Mouse (Mus musculus): ENCODE results near the gene Slc12a3. TPM values are rescaled to one million over a fixed set of nuclear protein-coding genes. Genes with fewer than 3 reads are reported as not detected.

Gene Slc12a3
- polyA plus RNA-seq, 1 experiment from 2014 or later, result 0.05 TPM

GRCm38 (mm10) chr8:94296312-94296991 is 32.5 kb upstream of the Slc12a3 start:
- Histone ChIP-seq H3K4me1 (replicated peaks; ENCODE audit: control insufficient read depth, insufficient read depth, low read length) (no peaks in the 10 kb centered on the region), H3K9me3 (ENCODE audit: control insufficient read depth, low read length) (no peaks in the 10 kb centered on the region), H3K27me3 (replicated peaks; ENCODE audit: control insufficient read depth, insufficient read depth, low read length) (no peaks in the 10 kb centered on the region), H3K36me3 (ENCODE audit: control insufficient read depth, insufficient read depth, low read length) (peaks cover 13% of the 10 kb centered on the region), H3K9ac (ENCODE audit: low read length) (no peak overlapping the region), H3K4me2 (ENCODE audit: low read length) (no peak overlapping the region), H3K4me3 (ENCODE audit: low read depth, low read length) (no peak overlapping the region), H3K27ac (ENCODE audit: low read depth) (no peak overlapping the region)
- ATAC-seq (replicated peaks; ENCODE audit: low FRiP score, low TSS enrichment, low read depth) (no peak), DNase-seq (ENCODE audit: low spot score) (no peak)
- WGBS, result 68% methylated on average over 9 of the region's 9 CpGs

- WGBS, result 74% methylated on average over 6 of the region's 6 CpGs
- Histone ChIP-seq H3K27me3 (replicated peaks; ENCODE audit: control insufficient read depth, insufficient read depth, low read length) (no peaks in the 10 kb centered on the region), H3K36me3 (ENCODE audit: control insufficient read depth, insufficient read depth, low read length) (peaks cover 20% of the 10 kb centered on the region), H3K27ac (ENCODE audit: low read depth) (no peak overlapping the region), H3K4me2 (ENCODE audit: low read length) (no peak overlapping the region), H3K4me1 (replicated peaks; ENCODE audit: control insufficient read depth, insufficient read depth, low read length) (no peaks in the 10 kb centered on the region), H3K9me3 (ENCODE audit: control insufficient read depth, low read length) (no peaks in the 10 kb centered on the region), H3K4me3 (ENCODE audit: low read depth, low read length) (no peak overlapping the region), H3K9ac (ENCODE audit: low read length) (no peak overlapping the region)
- ATAC-seq (replicated peaks; ENCODE audit: low FRiP score, low TSS enrichment, low read depth) (no peak), DNase-seq (ENCODE audit: low spot score) (no peak)
Observed at GRCm38 (mm10) chr8:94297101-94297500, 31.9 kb upstream of the Slc12a3 start.

GRCm38 (mm10) chr8:94300809-94301208 is 28.2 kb upstream of the Slc12a3 start:
- no peaks in the 10 kb centered on the region for H3K27me3 ChIP-seq (replicated peaks; ENCODE audit: control insufficient read depth, insufficient read depth, low read length)
- DNase-seq (ENCODE audit: low spot score) (no peak), ATAC-seq (replicated peaks; ENCODE audit: low FRiP score, low TSS enrichment, low read depth) (no peak)
- no peaks in the 10 kb centered on the region for H3K4me1 ChIP-seq (replicated peaks; ENCODE audit: control insufficient read depth, insufficient read depth, low read length)
- whole genome bisulfite sequencing, result 56% methylated on average over 4 of the region's 4 CpGs
- H3K36me3 ChIP-seq (ENCODE audit: control insufficient read depth, insufficient read depth, low read length), result peaks cover 41% of the 10 kb centered on the region
- H3K9me3 ChIP-seq (ENCODE audit: control insufficient read depth, low read length), result no peaks in the 10 kb centered on the region
- H3K27ac ChIP-seq (ENCODE audit: low read depth), result no peak overlapping the region; the same call in 1 of the 2 replicates
- H3K9ac ChIP-seq (ENCODE audit: low read length), result no peak overlapping the region
- H3K4me3 ChIP-seq (ENCODE audit: low read depth, low read length), result no peak overlapping the region
- no peak overlapping the region for H3K4me2 ChIP-seq (ENCODE audit: low read length)

GRCm38 (mm10) chr8:94304412-94304811 is 24.6 kb upstream of the Slc12a3 start:
- Histone ChIP-seq H3K9ac (ENCODE audit: low read length) (no peak overlapping the region), H3K27me3 (replicated peaks; ENCODE audit: control insufficient read depth, insufficient read depth, low read length) (no peaks in the 10 kb centered on the region), H3K4me1 (replicated peaks; ENCODE audit: control insufficient read depth, insufficient read depth, low read length) (no peaks in the 10 kb centered on the region), H3K36me3 (ENCODE audit: control insufficient read depth, insufficient read depth, low read length) (peaks cover 70% of the 10 kb centered on the region), H3K27ac (ENCODE audit: low read depth) (no peak overlapping the region), H3K9me3 (ENCODE audit: control insufficient read depth, low read length) (no peaks in the 10 kb centered on the region), H3K4me3 (ENCODE audit: low read depth, low read length) (no peak overlapping the region), H3K4me2 (ENCODE audit: low read length) (no peak overlapping the region)
- DNase-seq (ENCODE audit: low spot score) (no peak), ATAC-seq (replicated peaks; ENCODE audit: low FRiP score, low TSS enrichment, low read depth) (no peak)
- 93% methylated on average over 2 of the region's 2 CpGs for WGBS

- WGBS, result 83% methylated on average over 7 of the region's 7 CpGs
- no peaks in the 10 kb centered on the region for H3K4me1 ChIP-seq (replicated peaks; ENCODE audit: control insufficient read depth, insufficient read depth, low read length)
- no peak overlapping the region for H3K27ac ChIP-seq (ENCODE audit: low read depth)
- H3K27me3 ChIP-seq (replicated peaks; ENCODE audit: control insufficient read depth, insufficient read depth, low read length), result no peaks in the 10 kb centered on the region
- no peak overlapping the region for H3K4me3 ChIP-seq (ENCODE audit: low read depth, low read length)
- H3K4me2 ChIP-seq (ENCODE audit: low read length), result no peak overlapping the region
- H3K9ac ChIP-seq (ENCODE audit: low read length), result no peak overlapping the region
- ATAC-seq (replicated peaks; ENCODE audit: low FRiP score, low TSS enrichment, low read depth) (no peak), DNase-seq (ENCODE audit: low spot score) (no peak)
- peaks cover 81% of the 10 kb centered on the region for H3K36me3 ChIP-seq (ENCODE audit: control insufficient read depth, insufficient read depth, low read length)
- no peaks in the 10 kb centered on the region for H3K9me3 ChIP-seq (ENCODE audit: control insufficient read depth, low read length)
Observed at GRCm38 (mm10) chr8:94306989-94307513, 21.9 kb upstream of the Slc12a3 start.

GRCm38 (mm10) chr8:94307652-94308051 is 21.3 kb upstream of the Slc12a3 start:
- H3K9ac ChIP-seq (ENCODE audit: low read length), result no peak overlapping the region
- H3K27me3 ChIP-seq (replicated peaks; ENCODE audit: control insufficient read depth, insufficient read depth, low read length), result no peaks in the 10 kb centered on the region
- WGBS, result 74% methylated on average over 9 of the region's 9 CpGs
- H3K4me1 ChIP-seq (replicated peaks; ENCODE audit: control insufficient read depth, insufficient read depth, low read length), result no peaks in the 10 kb centered on the region
- peaks cover 79% of the 10 kb centered on the region for H3K36me3 ChIP-seq (ENCODE audit: control insufficient read depth, insufficient read depth, low read length)
- no peak overlapping the region for H3K4me3 ChIP-seq (ENCODE audit: low read depth, low read length)
- DNase-seq (ENCODE audit: low spot score) (no peak), ATAC-seq (replicated peaks; ENCODE audit: low FRiP score, low TSS enrichment, low read depth) (no peak)
- no peak overlapping the region for H3K4me2 ChIP-seq (ENCODE audit: low read length)
- no peak overlapping the region for H3K27ac ChIP-seq (ENCODE audit: low read depth)
- no peaks in the 10 kb centered on the region for H3K9me3 ChIP-seq (ENCODE audit: control insufficient read depth, low read length)

GRCm38 (mm10) chr8:94314069-94314468 is 14.9 kb upstream of the Slc12a3 start:
- peaks cover 42% of the 10 kb centered on the region for H3K36me3 ChIP-seq (ENCODE audit: control insufficient read depth, insufficient read depth, low read length)
- no peaks in the 10 kb centered on the region for H3K4me1 ChIP-seq (replicated peaks; ENCODE audit: control insufficient read depth, insufficient read depth, low read length)
- no peak overlapping the region for H3K9ac ChIP-seq (ENCODE audit: low read length)
- ATAC-seq (replicated peaks; ENCODE audit: low FRiP score, low TSS enrichment, low read depth) (no peak), DNase-seq (ENCODE audit: low spot score) (no peak)
- no peaks in the 10 kb centered on the region for H3K9me3 ChIP-seq (ENCODE audit: control insufficient read depth, low read length)
- no peak overlapping the region for H3K4me3 ChIP-seq (ENCODE audit: low read depth, low read length)
- H3K27ac ChIP-seq (ENCODE audit: low read depth), result no peak overlapping the region
- H3K4me2 ChIP-seq (ENCODE audit: low read length), result no peak overlapping the region
- 84% methylated on average over 2 of the region's 2 CpGs for WGBS
- no peaks in the 10 kb centered on the region for H3K27me3 ChIP-seq (replicated peaks; ENCODE audit: control insufficient read depth, insufficient read depth, low read length)

- WGBS, result 95% methylated on average over 2 of the region's 2 CpGs
- no peaks in the 10 kb centered on the region for H3K27me3 ChIP-seq (replicated peaks; ENCODE audit: control insufficient read depth, insufficient read depth, low read length)
- ATAC-seq (replicated peaks; ENCODE audit: low FRiP score, low TSS enrichment, low read depth) (no peak), DNase-seq (ENCODE audit: low spot score) (no peak)
- H3K9ac ChIP-seq (ENCODE audit: low read length), result no peak overlapping the region
- no peak overlapping the region for H3K4me2 ChIP-seq (ENCODE audit: low read length)
- no peaks in the 10 kb centered on the region for H3K4me1 ChIP-seq (replicated peaks; ENCODE audit: control insufficient read depth, insufficient read depth, low read length)
- H3K36me3 ChIP-seq (ENCODE audit: control insufficient read depth, insufficient read depth, low read length), result peaks cover 15% of the 10 kb centered on the region; the same call in 1 of the 2 replicates
- H3K4me3 ChIP-seq (ENCODE audit: low read depth, low read length), result no peak overlapping the region
- no peak overlapping the region for H3K27ac ChIP-seq (ENCODE audit: low read depth)
- no peaks in the 10 kb centered on the region for H3K9me3 ChIP-seq (ENCODE audit: control insufficient read depth, low read length)
Observed at GRCm38 (mm10) chr8:94317249-94317648, 11.8 kb upstream of the Slc12a3 start.

- H3K36me3 ChIP-seq (ENCODE audit: control insufficient read depth, insufficient read depth, low read length), result 0 out of 2 replicates have a peak, but pooled peaks cover 12% of the 10 kb centered on the region
- H3K9ac ChIP-seq (ENCODE audit: low read length), result no peak overlapping the region
- no peaks in the 10 kb centered on the region for H3K9me3 ChIP-seq (ENCODE audit: control insufficient read depth, low read length)
- no peak overlapping the region for H3K4me3 ChIP-seq (ENCODE audit: low read depth, low read length)
- H3K4me2 ChIP-seq (ENCODE audit: low read length), result no peak overlapping the region
- no peaks in the 10 kb centered on the region for H3K4me1 ChIP-seq (replicated peaks; ENCODE audit: control insufficient read depth, insufficient read depth, low read length)
- 88% methylated on average over 2 of the region's 2 CpGs for whole genome bisulfite sequencing
- H3K27ac ChIP-seq (ENCODE audit: low read depth), result no peak overlapping the region
- DNase-seq (ENCODE audit: low spot score) (no peak), ATAC-seq (replicated peaks; ENCODE audit: low FRiP score, low TSS enrichment, low read depth) (no peak)
- no peaks in the 10 kb centered on the region for H3K27me3 ChIP-seq (replicated peaks; ENCODE audit: control insufficient read depth, insufficient read depth, low read length)
Observed at GRCm38 (mm10) chr8:94317691-94318090, 11.3 kb upstream of the Slc12a3 start.

Data from intestine, embryonic 14.5 days (tissue).